Mouse (Mus musculus) ES-Bruce4 (cell line): ENCODE data around the gene Celf6.

Experiments used
- CTCF ChIP-seq: IDR thresholded peaks from one replicate; pipeline ENCODE4 v1.8.1; 2011; ENCODE audit warnings: low read depth, low read length
- POLR2A ChIP-seq: IDR thresholded peaks from one replicate; pipeline ENCODE4 v1.8.1; 2011; ENCODE audit warnings: low read length; ENCODE audit not compliant: insufficient read depth

- no peak for TF ChIP-seq POLR2A
- TF ChIP-seq CTCF, result no peak
Observed at GRCm38 (mm10) chr9:59615797-59616196, 38.1 kb downstream of the Celf6 start.
